Mouse (Mus musculus) neural tube, embryonic 10.5 days (tissue): ENCODE results near the gene Clhc1.
A peak's percentile ranks its signal among the peaks of the same experiment; 100 is the strongest.
"Not testable (repeated sequence)": the region's sequence is repeated elsewhere in the genome, so short reads cannot be mapped to it uniquely, and the experiment has no call there.

ENCODE experiments used
- DNase-seq: peaks from one replicate; pipeline ENCODE4 v3.0.0-alpha.2; 2017; ENCODE audit warnings: low spot score; ENCODE audit errors: extremely low spot score

Gene Clhc1

DNA sequence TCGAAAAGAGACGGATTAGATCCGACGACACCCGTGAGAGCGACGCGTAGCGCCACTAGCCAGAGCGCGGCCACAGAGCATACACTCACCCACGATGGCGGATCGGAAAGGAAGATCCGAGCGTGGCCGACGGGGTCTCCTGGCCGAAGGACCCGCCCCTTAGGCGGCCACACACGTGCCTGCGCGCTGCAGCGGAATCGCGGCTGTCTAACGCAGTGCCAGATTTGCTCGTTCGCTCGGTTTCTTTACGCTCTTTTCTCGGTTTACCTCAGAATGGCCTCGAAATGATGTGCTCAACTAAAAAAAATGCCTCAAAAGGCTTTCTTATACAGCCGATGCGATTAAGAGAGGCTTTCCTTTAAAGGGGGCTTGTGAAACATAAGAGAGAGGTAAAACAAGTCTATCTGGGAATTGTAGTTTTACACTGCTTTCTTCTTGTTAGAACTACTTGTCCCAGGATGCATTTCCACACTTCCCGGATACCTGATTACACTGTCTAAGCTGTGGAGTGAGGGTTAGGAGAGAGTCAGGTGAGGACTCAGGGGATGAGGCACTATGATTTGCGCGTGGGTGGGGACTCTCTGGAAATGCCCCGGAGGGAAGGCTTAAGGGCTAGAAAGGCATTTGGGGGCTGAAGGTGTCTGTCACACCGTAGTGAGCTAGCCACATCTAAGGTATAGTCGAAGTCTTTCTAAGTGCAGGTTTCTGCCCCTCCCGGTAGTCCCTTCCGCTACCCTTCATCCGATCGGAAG lies at the start of gene Clhc1, which contains the start of gene Rps27a:
TSS of gene Clhc1 (plus strand) at position 199 of the 752 bp plus-strand sequence.
TSS of gene Rps27a (minus strand) at position 358 of the 752 bp plus-strand sequence.
- peak; percentile 91 for DNase-seq

DNA sequence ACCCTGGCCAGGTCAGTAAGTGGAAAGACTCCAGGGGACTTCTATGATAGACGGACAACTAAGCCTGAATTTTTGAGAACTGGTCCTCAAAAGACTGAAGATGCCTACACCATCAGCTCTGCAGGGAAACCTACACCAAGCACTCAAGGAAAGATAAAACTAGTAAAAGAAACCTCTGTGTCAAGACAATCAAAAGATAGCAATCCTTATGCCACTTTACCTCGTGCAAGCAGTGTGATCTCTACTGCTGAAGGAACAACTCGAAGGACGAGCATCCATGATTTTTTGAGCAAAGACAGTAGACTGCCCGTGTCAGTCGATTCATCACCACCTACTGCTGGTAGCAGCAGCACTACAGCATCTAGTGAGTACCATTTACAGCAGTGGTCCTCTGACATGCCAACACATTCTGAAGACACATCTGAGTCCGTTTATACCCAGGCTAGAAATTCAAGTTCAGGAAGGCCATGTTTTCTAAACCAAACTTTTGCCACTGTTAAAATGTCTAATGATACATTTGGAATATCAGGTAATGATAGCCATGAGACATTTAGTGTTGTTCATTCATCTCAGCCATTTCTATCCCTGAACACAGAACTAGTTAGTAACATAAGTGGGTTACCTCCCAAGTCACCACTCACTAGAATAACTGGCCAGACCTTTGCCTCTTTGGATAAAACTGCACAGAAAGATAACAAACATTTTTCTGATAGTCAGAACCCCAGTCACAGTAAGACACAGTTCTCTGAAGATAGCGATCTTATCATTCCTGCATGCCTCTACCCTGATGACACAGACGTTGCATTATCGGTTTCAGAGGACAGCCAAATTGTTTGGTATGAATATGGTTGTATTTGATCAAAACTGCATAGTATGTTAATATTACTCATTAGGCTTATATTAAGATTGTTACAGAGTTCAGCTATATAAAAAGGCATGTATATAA lies 43.5 kb upstream of the Clhc1 start:
- DNase-seq, result no peak

DNA sequence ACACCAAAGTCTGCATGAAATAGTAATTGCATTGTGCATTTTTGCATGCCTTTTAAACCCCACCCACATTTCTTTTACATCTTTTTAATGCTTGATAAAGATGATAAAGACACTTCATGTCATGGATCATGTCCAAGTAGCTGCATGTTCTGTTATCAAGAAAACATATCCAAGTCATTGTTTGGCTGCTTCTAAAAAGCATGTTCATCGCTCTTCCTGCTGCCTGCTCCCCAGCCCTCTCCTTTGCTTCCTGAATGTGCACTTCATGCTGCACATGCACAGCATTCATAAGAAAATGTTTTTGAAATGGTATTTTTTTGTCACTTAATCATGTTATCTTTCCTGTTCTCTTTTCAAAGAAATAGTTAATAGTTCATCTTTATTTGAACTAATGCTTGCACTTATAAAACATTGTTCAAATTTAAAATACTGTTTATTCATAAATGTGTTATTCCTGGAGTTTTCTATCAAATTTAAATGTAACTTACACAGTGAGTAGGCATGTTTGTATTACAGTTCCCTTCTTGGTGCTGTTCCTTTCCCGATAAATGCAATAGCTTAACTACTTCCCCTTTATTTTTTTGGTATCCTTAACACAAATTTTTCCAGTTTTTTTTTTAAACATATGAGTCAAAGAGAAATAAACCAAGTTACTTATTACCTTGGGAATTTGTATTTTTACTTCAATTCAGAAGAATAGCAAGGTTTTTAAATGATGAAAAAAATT lies 42.7 kb upstream of the Clhc1 start:
- DNase-seq, result no peak

GRCm38 (mm10) chr11:29509421-29509820 lies 38.3 kb upstream of the Clhc1 start:
- no peak for DNase-seq

DNA sequence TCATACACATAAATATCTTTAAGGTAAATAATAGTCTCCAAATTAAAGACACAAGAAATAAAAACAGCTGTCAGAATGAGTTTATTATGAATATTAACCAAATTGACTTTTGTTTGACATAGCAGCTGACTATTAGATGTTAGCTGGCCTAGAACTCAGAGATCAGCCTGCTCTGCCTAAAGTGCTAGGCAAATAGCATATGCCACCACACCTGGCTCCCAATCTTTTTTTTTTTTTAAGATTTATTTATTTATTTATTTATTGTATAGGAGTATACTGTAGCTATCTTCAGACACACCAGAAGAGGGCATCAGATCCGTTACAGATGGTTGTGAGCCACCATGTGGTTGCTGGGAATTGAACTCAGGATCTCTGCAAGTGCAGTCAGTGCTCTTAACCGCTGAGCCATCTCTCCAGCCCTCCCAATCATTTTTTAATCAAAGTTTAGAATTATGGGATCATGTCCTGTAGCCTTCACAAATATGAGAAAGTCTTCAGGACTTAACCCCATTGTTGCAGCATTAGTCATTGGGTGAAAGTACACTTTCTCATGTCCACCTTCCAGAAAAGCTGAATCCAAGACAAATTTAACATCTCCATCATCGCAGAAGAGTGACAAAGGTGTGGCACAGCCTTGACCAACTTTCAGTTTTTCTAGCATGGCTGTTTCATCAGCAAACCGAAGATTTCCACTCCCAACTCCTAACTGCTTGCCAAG lies 34.8 kb upstream of the Clhc1 start:
- DNase-seq, result no peak

GRCm38 (mm10) chr11:29514325-29514681 lies 33.4 kb upstream of the Clhc1 start:
- no peak for DNase-seq

DNA sequence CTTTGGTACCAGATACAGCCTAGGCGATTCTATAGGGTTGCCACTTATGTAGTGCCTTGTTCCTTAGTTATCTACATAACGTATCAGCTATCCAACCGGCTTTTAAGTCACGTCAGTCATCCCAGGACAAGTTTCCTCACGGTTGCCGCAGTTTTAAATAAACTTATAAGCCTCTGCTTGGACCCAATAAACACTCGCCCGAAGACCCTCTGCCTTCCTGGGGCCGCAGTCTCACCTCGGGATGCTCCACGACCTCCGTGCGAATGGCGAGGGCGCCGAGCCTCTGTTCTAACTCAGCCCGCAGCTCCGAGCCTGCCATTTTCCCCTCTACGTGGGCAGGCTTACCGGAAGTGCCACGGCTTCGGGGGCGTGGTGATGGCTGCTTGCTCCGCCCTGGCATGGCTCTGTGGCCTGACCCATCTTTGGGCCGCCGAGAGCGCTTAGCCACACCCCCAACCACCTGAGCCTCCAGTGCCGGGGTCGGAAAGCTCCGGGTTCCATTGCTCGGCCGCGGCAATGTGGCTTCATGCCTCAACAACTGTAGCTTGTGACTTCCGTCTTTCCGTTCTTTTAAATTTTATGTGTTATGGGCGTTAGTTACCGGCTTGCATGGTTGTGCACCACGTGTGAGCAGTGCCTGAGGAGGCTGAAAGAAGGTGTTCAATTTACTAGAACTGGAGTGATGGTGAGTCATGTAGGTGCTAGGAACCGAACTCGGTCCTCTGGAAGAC lies 32.9 kb upstream of the Clhc1 start, which contains the start of gene Prorsd1:
TSS of gene Prorsd1 (minus strand) at position 352 of the 731 bp plus-strand sequence.
- peak; percentile 94 for DNase-seq

DNA sequence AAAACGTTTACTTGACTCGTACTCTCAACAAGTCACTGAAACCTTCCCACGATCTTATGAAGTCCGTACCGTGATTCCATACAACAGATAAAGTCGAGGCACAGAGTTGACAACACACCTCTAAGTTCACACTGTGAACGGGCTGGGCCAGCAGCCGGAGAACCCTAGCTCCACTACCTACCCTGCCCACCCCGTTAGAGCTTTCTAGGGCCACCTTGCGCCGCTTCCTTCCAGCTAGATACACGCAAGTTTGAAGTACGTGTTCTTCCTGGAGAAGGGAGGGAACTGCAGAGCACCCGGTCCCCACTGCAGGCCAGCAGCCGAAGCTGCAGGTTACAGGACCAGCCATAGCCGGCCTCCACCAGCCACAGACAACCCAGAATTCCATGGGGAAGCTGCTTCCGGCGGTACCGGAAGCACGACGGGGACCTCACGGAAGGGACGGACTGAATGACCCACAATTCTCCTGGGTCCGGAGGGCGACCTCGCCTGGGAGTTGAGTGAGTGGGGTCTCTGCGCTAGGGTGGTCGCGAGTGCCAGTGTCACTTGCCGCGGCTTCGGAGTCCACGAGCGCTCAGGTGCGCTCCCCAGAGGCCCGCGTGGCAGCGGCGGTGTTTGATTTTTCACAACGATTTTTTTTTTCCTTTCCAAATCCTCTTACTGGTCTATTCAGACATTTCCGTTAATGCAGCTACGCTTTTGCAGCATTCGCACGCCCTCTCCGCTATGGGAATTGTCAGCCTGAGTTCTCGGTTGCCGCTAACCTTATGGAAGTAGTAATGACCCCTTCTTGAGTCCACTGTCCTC lies 21.6 kb upstream of the Clhc1 start, which contains the start of gene Mtif2:
TSS of gene Mtif2 (plus strand) at position 421 of the 807 bp plus-strand sequence.
- DNase-seq, result peak; percentile 89

GRCm38 (mm10) chr11:29538201-29538600 lies 9.5 kb upstream of the Clhc1 start:
- DNase-seq, result no peak

DNA sequence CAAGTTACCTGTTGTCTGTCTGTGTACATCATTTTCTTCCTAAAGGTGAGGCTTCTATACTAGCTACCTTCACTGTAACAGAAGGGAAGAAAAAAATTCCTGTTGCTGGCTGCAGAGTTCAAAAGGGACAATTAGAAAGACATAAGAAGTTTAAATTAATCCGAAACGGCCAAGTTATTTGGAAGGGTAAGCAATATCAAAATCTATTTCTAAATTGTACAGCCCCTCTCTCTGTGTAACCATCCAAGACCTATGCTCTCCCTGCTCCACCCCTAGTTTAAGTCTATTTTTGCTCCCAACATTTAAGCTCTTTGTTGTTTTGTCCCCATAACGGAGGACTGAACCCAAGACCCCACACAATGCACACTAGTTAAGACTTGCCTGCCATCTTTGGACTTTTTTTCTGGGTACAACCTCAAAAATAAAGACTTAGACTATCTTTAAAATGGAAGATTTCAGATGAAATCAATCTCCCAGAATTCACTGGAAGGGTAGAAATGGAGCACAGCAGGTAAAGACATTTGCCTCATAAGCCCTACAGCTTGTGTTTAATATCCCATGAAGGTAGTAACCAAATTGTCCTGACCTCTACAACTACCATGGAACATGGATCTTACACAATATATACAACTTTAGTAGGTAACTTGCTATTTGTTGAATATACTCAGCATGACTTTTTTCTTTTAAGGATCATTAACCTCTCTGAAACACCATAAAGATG lies 3.4 kb upstream of the Clhc1 start:
- DNase-seq, result no peak

GRCm38 (mm10) chr11:29545150-29545752 lies 2.5 kb upstream of the Clhc1 start:
- not testable (repeated sequence) for DNase-seq

- DNase-seq, result not testable (repeated sequence)
Measured at GRCm38 (mm10) chr11:29546297-29546696, 1.5 kb upstream of the Clhc1 start.

GRCm38 (mm10) chr11:29546762-29547161 lies 988 bp upstream of the Clhc1 start:
- no peak for DNase-seq

GRCm38 (mm10) chr11:29547249-29547751 lies 450 bp upstream of the Clhc1 start:
- DNase-seq, result no peak

DNA sequence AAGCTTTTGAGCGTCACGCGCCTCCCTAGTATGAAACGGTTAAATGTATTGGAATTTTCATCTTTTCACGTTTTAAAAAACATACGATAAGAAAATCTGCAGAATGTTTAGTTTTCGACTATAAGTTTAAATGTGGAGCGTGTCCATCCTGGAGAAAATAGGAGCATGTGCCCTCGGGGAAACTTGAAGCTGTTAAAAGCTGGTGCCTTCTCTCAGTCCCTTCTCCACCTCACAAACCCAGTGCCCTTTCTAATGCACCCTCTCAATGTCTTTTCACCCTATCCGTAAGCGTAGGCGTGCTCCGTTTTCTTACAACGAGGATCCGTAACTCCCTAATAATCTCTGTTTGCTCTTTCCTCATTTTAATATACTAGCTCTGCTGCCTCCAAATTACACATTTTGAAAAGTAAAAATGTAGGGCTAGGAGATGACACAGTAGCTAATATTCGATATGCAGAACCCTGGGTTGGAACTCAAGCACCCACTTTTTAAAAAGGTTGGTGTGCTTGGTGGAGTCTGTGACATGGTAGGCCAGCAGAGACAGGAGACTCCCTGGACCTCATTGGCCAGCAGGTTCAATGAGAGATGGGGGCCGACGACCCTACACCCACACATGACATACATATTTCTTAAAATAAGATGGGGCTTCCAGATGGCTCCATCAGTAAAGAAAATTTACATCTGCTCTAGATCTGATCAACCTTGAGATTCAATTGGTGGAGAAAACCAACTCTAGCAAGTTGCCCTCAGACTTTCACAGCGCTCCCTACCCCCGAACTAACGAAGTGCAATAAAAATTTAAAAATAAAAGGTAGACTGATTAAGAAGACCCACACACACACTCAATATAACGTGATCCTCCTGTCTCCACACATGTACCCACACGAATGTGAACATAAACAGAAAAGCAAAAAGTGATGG lies 1.0 kb downstream of the Clhc1 start:
- no peak for DNase-seq

DNA sequence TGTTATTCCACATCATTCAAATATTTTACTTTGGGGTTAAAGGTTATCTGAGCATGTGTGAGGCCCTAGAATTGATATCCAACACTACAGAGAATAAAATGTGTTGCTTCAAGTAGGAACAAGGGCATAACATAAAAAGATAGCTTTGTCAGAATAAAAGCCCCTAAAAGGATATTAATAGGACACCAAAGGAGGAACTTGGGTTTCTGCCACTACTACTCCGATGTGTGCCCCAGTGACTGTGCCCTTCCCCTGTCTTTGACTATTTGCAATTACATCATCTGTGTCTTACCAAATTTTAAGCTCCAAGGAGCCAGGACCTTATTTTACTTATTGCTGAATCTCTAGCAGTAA lies 1.7 kb downstream of the Clhc1 start:
- no peak for DNase-seq

- DNase-seq, result no peak
Measured at GRCm38 (mm10) chr11:29560452-29560851, 12.7 kb downstream of the Clhc1 start.
